Mouse (Mus musculus) bone marrow, adult 2 months (tissue): ENCODE results near the gene Lrba.

Experiments used
- CTCF ChIP-seq: fragments of 200-500 bp; IDR thresholded peaks from 2 replicates; pipeline ENCODE4 v1.5.1; 2011; ENCODE audit warnings: low read length, control low read depth; ENCODE audit not compliant: control insufficient read depth, insufficient read depth
- POLR2A ChIP-seq: fragments of 200-500 bp; IDR thresholded peaks from 2 replicates; pipeline ENCODE4 v1.6.1; 2011; ENCODE audit warnings: low read depth, mild to moderate bottlenecking, control low read depth, low read length, borderline replicate concordance; ENCODE audit not compliant: control insufficient read depth

DNA sequence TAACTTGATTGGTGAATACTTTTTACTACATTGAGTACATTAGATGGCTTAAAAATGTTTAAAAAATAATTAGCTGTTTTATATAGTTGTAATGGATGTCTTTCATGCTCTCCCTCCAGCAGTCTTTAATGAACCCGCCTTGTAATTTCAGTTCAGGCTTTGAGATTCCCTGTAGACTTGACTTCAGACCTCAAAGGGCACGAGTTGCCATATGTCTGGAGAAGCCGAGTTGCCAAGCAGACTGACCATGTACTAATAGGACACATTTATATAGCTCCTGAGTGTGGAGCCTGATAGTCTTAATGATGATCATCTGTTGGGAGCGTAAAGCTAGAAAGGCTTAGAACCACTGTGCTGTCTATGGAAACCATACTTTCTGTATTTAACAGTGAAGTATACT is 161.8 kb downstream of the Lrba start:
- TF ChIP-seq CTCF (no peak), POLR2A (no peak)
